ENCODE assay signal across 8 mouse cellular contexts in the genomic region with DNA sequence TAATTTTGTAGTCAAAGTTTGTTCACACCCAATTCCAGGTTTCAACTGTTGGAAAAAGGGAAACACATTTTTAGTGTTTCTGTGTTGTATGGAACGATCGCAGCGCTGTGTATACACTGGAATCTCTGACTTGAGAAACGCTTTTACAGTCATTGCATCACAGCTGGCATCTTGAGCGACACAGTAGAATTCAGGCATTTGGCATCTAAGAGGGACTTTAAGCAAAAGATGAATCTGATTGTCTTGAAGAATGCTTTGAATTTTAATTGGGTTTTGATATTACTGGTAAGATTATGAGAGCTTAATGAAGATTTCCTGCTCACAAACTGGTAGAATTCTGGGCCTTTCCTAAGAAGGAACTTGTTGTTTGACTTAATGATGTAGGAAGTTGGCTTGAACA. TPM values are rescaled to one million over a fixed set of nuclear protein-coding genes. Genes with fewer than 3 reads are reported as not detected.
DNase-seq lines count a peak whose midpoint lies in the region; ATAC-seq and TF ChIP-seq lines count a peak whose summit lies in the region.

No protein-coding gene starts in this region.

- H3K9ac ChIP-seq in hindbrain, embryonic 15.5 days: peak overlapping the region; percentile 52

- peak overlapping the region; percentile 51 for H3K4me2 ChIP-seq in hindbrain, embryonic 15.5 days

- peak overlapping the region; percentile 87 for H3K27ac ChIP-seq in gastrocnemius, adult 2 months
- no peak overlapping the region for H3K27ac ChIP-seq in bone marrow, adult 2 months (ENCODE audit: control insufficient read depth, insufficient read depth, low read depth, low read length, poor library complexity)
- no peak overlapping the region for H3K27ac ChIP-seq in hindbrain, embryonic 15.5 days (replicated peaks)
- peak overlapping the region; percentile 92; the same call in 1 of the 2 replicates for H3K27ac ChIP-seq in midbrain, embryonic 10.5 days (replicated peaks)

- no peak for TF ChIP-seq POLR2A in bone marrow, adult 2 months (IDR thresholded peaks at IDR 0.05; ENCODE audit: borderline replicate concordance, control insufficient read depth, low read depth, low read length)

- H3K27me3 ChIP-seq in hindbrain, embryonic 15.5 days: no peaks in the 10 kb centered on the region
- H3K27me3 ChIP-seq in midbrain, embryonic 10.5 days (ENCODE audit: low read depth, poor library complexity, severe bottlenecking): no peaks in the 10 kb centered on the region

- H3K4me1 ChIP-seq in bone marrow, adult 2 months (ENCODE audit: control insufficient read depth, insufficient read depth, low read length): peaks cover 2% of the 10 kb centered on the region
- peaks cover 29% of the 10 kb centered on the region for H3K4me1 ChIP-seq in hindbrain, embryonic 15.5 days (replicated peaks)
- H3K4me1 ChIP-seq in midbrain, embryonic 10.5 days: peaks cover 25% of the 10 kb centered on the region

- H3K4me3 ChIP-seq in gastrocnemius, adult 2 months: peak overlapping the region; percentile 88
- H3K4me3 ChIP-seq in bone marrow, adult 2 months (replicated peaks; ENCODE audit: control insufficient read depth, low read depth, low read length): peak overlapping the region; percentile 84
- peak overlapping the region; percentile 80 for H3K4me3 ChIP-seq in hindbrain, embryonic 15.5 days
- peak overlapping the region; percentile 78 for H3K4me3 ChIP-seq in midbrain, embryonic 10.5 days

- WGBS in bone marrow, adult 2 months: 9% methylated on average over 5 of the region's 5 CpGs
- WGBS in hindbrain, embryonic 15.5 days: 31% methylated on average over 5 of the region's 5 CpGs
- 46% methylated on average over 5 of the region's 5 CpGs for WGBS in midbrain, embryonic 10.5 days

- no peaks in the 10 kb centered on the region for H3K36me3 ChIP-seq in hindbrain, embryonic 15.5 days
- H3K36me3 ChIP-seq in midbrain, embryonic 10.5 days: peaks cover 6% of the 10 kb centered on the region; the same call in 1 of the 2 replicates

- no peaks in the 10 kb centered on the region for H3K9me3 ChIP-seq in hindbrain, embryonic 15.5 days
- no peaks in the 10 kb centered on the region for H3K9me3 ChIP-seq in midbrain, embryonic 10.5 days (replicated peaks)

- intact Hi-C loops in gastrocnemius, adult 2 months (cut with DNase I): no loop called here

- ATAC-seq in hindbrain, embryonic 15.5 days (ENCODE audit: low FRiP score, low read depth): no peak

- no peak for DNase-seq in gastrocnemius, adult 2 months
- no peak for DNase-seq in gastrocnemius, postnatal 10 days
- no peak for DNase-seq in midbrain, embryonic 10.5 days (ENCODE audit: low spot score)
- no peak for DNase-seq in right cerebral cortex, postnatal 14 days
- DNase-seq in gastrocnemius, adult 8-10 months (ENCODE audit: low spot score in 2 of 2): no peak
- no peak for DNase-seq in spleen, postnatal 36 days (ENCODE audit: low spot score in 2 of 2)

- no peak for TF ChIP-seq CTCF in gastrocnemius, adult 2 months (IDR thresholded peaks at IDR 0.05)
- no peak for TF ChIP-seq CTCF in bone marrow, adult 2 months (IDR thresholded peaks at IDR 0.05; ENCODE audit: control insufficient read depth, insufficient read depth, low read length)

RNA-seq across cellular contexts. Expression of gene Cop1, which starts 1.3 kb away (rescaled TPM):
- 100 to 1,000 TPM; 160 to 164 TPM for total RNA-seq in gastrocnemius, adult 2 months (2021)
- total RNA-seq in gastrocnemius, postnatal 10 days (2021): 100 to 1,000 TPM; 112 to 131 TPM
- polyA plus RNA-seq in bone marrow, adult 2 months (2011; ENCODE audit: insufficient read depth, insufficient read length, low replicate concordance, missing spikeins): 23.3 and 63.5 TPM in 2 replicates
- polyA plus RNA-seq in hindbrain, embryonic 15.5 days (2015; fragmentation: Nextera tagmentation; extraction: Ambion mirVana): 96.1 and 96.2 TPM in 2 replicates
- polyA plus RNA-seq in midbrain, embryonic 10.5 days (2016; fragmentation: Nextera tagmentation; extraction: Ambion mirVana): 15.3 and 17.0 TPM in 2 replicates
- 100 to 1,000 TPM; 128 to 158 (median 140) TPM for total RNA-seq in gastrocnemius, adult 8-10 months (2022)

Comparison
In these comparisons a context has a peak if more than half of its experiments do, and no peak if none do; other contexts are left out.
1. H3K27ac ChIP-seq: peak in gastrocnemius, adult 2 months (single experiment) and midbrain, embryonic 10.5 days (single experiment); none in bone marrow, adult 2 months (single experiment) and hindbrain, embryonic 15.5 days (single experiment).
2. Peak in every context shown above with its lines, with median percentiles within 50 percentile points of each other: H3K4me3 ChIP-seq.